Mouse (Mus musculus) left cerebral cortex, adult 2 months (tissue): ENCODE results near the gene Cldn13. TPM values are rescaled to one million over a fixed set of nuclear protein-coding genes. Genes with fewer than 3 reads are reported as not detected.

Experiments
- DNase-seq, 2 experiments: peaks; one replicate each; pipeline ENCODE4 v3.0.0; 2021 to 2022; ENCODE audit warnings: low spot score in 2 of 2, mixed read lengths in 1 of 2; ENCODE audit errors: extremely low spot score in 1 of 2
- H3K27ac ChIP-seq: fragments of 200-600 bp; 2 replicates; pipeline ENCODE4 v1.8.1; 2022
- H3K4me3 ChIP-seq: fragments of 200-600 bp; 2 replicates; pipeline ENCODE4 v1.8.1; 2022
- CTCF ChIP-seq: fragments of 200-600 bp; IDR thresholded peaks from 2 replicates; pipeline ENCODE4 v1.8.1; 2022; ENCODE audit warnings: antibody characterized with exemption, mild to moderate bottlenecking, moderate library complexity
- intact Hi-C: fragments of 180-260 bp; cut with DNase I; formaldehyde crosslinking; loops from one replicate; pipeline ENCODE4 v1.15.1; 2025
- total RNA-seq, 2 experiments: library from RNA; stranded (reverse); gene quantifications; 2 replicates each; pipeline ENCODE4 v1.2.3; 2021

The Cldn13 gene
- total RNA-seq, 2 experiments from 2014 or later: not detected

DNA sequence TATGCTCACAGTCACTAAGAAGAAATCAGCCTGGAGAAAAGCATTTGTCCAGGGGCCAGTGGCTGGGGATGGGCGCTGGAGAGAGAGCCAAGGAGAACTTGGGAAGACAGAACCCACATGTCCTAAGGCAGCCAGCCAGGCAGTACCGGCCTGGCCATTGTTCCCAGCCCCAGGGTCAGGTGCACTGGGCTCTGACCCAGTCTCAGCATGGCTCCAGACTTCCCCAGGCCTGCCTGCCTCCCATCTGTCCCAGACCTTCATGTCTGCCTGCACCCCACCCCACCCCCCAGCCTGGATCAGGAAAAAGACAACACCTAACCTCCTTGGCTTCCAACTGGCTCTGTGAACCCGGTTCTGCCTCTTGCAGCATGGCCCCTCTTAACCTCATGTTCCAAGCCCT, 32.2 kb downstream of the Cldn13 start:
- no peak overlapping the region; the same call in 1 of the 2 replicates for H3K27ac ChIP-seq
- no peak overlapping the region for H3K4me3 ChIP-seq
- no peak for TF ChIP-seq CTCF
- intact Hi-C loops: no loop called here
- DNase-seq: no peak

DNA sequence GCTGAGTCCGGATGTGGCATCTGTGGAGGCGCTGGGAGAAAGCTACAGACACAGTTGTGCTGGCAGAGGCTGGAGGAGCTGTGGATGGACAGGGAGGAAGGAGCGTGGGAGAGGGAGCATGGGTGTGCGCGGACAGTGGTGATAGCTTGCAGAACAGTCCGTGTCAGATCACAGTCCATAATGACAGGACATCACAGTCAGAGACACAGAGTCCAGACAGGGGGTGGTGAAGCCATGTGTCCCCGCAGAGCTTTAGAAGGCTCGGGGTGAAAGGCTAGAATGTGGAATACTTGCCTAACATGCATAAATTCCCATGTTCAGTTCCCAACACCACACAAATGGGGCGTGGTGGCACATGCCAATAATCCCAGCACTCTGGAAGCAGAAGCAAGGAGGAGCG, 38.5 kb downstream of the Cldn13 start:
- TF ChIP-seq CTCF: no peak
- intact Hi-C loops: no loop called here
- DNase-seq: no peak
- H3K4me3 ChIP-seq: no peak overlapping the region
- no peak overlapping the region for H3K27ac ChIP-seq

DNA sequence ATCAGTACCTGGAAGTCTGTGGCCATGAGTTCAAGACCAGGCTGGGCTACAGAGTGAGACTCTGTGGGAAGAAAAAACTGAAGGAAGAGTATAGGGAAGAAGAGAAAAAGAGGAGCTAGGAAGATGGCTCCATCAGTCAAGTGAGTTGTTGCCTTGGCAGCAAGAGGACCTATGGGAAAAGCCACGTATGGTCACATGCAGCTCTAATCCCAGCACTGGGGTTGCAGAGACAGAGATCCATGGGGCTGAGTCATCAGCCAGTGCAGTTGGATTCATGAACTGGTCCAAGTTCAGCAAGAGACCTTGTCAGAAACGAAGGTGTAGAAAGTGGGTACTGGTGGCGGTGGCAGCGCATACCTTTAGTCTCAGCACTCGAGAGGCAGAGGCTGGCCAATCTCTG, 40.1 kb downstream of the Cldn13 start:
- H3K27ac ChIP-seq: no peak overlapping the region
- intact Hi-C loops: no loop called here
- no peak for DNase-seq
- no peak overlapping the region for H3K4me3 ChIP-seq
- TF ChIP-seq CTCF: no peak

DNA sequence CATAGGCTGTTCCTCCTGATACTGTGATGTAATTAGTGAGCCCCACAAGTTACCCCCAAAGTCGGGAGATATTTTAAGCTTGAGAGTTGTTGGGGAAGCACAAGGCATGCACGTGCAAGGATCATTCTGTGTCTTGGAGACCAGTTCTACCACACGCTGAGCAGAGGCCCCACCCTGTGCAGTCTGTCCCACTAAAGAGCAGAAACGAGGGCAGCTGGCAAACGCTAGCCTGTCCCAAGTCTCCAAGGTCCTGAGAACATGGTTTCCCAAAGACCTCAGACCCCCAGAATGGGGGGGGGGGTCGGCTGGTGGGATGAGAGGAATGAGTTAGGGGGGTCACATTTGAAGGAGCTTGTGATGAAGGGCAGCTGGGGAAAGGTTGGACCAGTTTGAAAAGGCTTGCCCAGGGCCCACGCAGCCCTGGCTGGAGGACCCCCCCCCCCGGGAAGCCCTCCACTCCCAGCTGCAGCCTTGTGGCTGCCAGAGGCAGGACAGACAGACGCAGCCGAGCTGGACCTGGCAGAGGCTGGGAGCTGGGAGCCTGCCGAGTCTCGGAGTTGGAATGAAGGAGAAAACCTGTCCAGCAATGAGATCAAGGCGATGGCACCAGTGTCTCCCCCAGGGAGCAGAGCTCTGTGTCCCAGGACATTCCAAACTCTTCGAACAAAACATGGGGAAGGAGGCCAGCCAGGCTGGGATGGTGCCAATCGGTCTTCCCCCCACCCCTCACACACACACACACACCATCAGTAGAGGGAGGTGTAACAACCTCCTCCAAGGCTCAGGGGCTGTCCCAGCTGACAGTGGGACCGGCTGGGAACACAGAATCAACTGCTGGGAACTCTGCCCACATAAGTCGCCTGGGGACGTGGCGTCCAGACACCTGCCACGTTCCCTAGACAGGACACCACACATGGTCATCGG, 41.1 kb downstream of the Cldn13 start:
- no peak for DNase-seq
- intact Hi-C loops: no loop called here
- no peak overlapping the region for H3K27ac ChIP-seq
- no peak for TF ChIP-seq CTCF
- H3K4me3 ChIP-seq: no peak overlapping the region

DNA sequence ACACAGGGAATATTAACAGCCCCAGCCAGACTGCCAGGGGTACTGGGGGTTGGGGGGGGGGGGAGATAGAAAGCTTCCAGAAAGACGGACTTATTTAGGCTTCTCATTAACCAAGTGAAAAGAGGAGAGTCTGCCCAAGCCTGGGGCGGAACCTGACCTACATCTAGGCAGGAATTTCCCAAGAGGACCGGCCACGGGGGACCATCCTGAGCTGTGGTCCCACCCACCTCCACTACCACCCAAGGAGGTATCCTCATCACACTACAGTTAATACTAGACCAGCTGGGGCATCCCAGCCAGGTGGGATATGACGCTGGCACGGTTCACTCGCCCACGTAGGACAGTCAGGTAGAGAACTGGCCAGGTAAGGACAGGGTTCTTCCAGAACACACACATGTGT, 42.3 kb downstream of the Cldn13 start:
- intact Hi-C loops: no loop called here
- DNase-seq: no peak
- no peak overlapping the region for H3K27ac ChIP-seq
- H3K4me3 ChIP-seq: no peak overlapping the region
- no peak for TF ChIP-seq CTCF

DNA sequence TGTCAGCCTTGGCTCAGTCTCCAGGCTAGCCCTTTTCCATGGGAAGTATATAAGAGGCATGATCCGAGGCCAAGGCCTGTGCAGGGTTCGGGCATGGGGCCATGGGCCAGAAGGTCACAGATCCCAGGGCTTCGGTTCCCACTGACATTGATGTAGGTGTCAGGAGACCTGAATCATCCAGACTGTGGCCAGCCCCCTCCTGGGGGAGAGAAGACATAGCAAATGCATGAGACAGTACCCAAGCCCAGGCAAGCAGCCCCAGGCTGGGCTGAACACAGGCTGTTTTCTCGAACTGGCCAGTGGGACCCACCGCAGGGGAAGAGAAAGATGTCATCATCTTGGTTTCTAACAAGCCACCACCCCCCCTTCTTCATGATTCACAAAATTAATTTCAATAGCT, 42.7 kb downstream of the Cldn13 start:
- H3K27ac ChIP-seq: no peak overlapping the region
- DNase-seq: no peak
- no peak overlapping the region for H3K4me3 ChIP-seq
- TF ChIP-seq CTCF: no peak
- intact Hi-C loops: no loop called here

DNA sequence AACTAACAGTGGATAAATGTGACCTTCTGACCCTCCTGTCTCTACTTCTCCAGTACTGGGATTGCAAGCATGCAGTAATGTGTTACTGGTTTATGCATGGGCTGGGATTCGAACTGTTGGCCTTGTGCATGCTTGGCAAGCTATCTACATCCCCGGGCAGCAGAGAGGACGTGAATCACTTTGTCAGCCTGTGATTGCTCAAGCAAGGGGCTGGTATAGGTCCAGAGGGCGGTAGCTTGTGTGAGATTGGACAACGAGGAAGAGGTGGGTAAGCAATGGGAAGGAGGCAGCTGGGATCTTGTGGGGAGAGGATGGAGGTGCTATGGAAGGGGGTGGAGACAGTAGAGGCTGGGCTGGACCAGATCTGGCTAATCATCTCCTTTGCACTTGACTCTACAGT, 46.8 kb downstream of the Cldn13 start:
- no peak for DNase-seq
- intact Hi-C loops: no loop called here
- H3K4me3 ChIP-seq: no peak overlapping the region
- H3K27ac ChIP-seq: no peak overlapping the region
- no peak for TF ChIP-seq CTCF

DNA sequence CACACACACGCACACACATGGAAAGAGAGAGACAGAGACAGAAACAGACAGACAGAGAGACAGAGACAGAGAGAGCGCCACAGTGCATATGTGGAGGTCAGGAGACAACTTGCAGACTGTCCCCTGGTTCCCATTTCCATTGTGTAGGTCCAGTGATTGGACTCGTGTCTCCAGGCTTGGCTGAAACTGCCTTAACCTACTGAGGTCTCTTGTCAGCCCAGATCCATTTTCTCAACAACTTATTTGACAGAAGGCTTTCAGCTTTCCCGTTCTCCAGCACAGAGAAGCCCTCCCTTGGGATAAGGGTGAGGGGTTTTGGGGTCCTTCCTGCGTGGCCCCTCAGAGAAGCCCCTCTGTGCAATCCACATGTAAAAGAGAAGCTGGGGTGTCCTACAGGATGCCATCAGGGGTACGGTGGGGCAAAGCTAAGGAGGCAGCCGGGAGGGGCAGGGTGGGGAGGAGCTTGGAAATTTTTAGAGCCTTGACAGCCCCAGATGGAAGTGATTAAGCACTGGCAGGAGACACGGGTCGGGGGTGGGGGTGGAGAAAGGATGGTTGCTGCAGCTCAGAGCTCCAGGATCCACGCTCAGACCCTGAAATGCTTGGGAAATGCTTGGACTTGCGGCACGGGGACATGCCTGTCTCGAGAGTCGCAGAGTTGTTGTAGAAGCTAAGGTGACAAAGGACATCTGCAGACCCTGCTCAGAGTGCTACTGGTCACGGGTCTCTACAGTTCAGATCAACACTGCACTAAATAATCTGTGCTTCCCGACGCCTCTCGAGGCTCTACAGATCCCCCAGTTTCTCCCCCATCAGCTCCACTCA, 47.8 kb downstream of the Cldn13 start:
- intact Hi-C loops: no loop called here
- Histone ChIP-seq H3K27ac (no peak overlapping the region), H3K4me3 (no peak overlapping the region)
- TF ChIP-seq CTCF: no peak
- DNase-seq: no peak

DNA sequence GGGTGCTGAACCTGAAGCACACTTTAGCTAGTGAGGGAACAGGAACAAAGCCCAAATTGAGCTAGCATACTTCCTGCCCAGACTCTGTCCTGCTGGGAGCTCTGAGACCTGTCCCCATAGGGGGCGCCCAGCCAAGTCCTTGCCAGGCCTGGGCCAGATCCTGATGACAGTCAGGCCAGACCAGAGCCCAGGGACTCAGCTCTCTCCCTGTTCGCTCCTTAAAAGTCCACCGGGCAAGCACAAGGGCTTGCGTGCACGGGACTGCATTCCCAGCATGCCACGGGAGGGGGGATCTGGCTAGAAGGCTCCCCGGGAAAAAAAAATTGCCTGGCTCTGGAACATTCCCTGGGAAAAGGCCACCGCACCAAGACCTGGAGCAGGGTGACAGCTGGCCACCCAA, 50.2 kb downstream of the Cldn13 start:
- peak; percentile 30 for TF ChIP-seq CTCF
- peak in 1 of 2 experiments; percentile 10 for DNase-seq
- intact Hi-C loops: no loop called here
- Histone ChIP-seq H3K4me3 (no peak overlapping the region), H3K27ac (no peak overlapping the region)

Other genes with a start within 250 kb of the Cldn13 start
- gene Limk1, start 226.9 kb downstream of the Cldn13 start, total RNA-seq: 10 to 100 TPM; 59.8 to 65.4 TPM
- gene Eln, start 168.2 kb downstream of the Cldn13 start, total RNA-seq: 10 to 100 TPM; 11.3 to 11.7 TPM
- not detected for gene Tmem270, start 8.8 kb downstream of the Cldn13 start, total RNA-seq
- gene Mettl27, start 16.8 kb upstream of the Cldn13 start, total RNA-seq: 1 to 10 TPM; 7.5 to 9.3 TPM
- not detected for gene Cldn4, start 31.4 kb upstream of the Cldn13 start, total RNA-seq
- under 1 TPM; 0.81 to 0.82 TPM for gene Cldn3, start 70.7 kb upstream of the Cldn13 start, total RNA-seq
- gene Abhd11, start 93.6 kb upstream of the Cldn13 start, total RNA-seq: 10 to 100 TPM; 31.3 to 39.3 TPM
- 100 to 1,000 TPM; 340 to 346 TPM for gene Stx1a, start 108.0 kb upstream of the Cldn13 start, total RNA-seq
- 10 to 100 TPM; 38.6 to 41.7 TPM for gene Dnajc30, start 148.7 kb upstream of the Cldn13 start, total RNA-seq
- gene Bud23, start 149.4 kb upstream of the Cldn13 start, total RNA-seq: 10 to 100 TPM; 53.4 to 57.3 TPM
- gene Vps37d, start 162.7 kb upstream of the Cldn13 start, total RNA-seq: 10 to 100 TPM; 26.8 to 30.8 TPM
- 1 to 10 TPM; 3.7 to 3.8 TPM for gene Mlxipl, start 174.4 kb upstream of the Cldn13 start, total RNA-seq
- gene Tbl2, start 234.1 kb upstream of the Cldn13 start, total RNA-seq: 10 to 100 TPM; 26.1 to 27.0 TPM